Mouse (Mus musculus) left cerebral cortex, postnatal 10 days (tissue): Measurements from ENCODE around the gene Srrd. TPM values are rescaled to one million over a fixed set of nuclear protein-coding genes. Genes with fewer than 3 reads are reported as not detected.

Experiments
- DNase-seq, 2 experiments: peaks; one replicate each; pipeline ENCODE4 v3.0.0; 2021 to 2022; ENCODE audit warnings: low spot score in 2 of 2, mixed read lengths in 1 of 2; ENCODE audit errors: extremely low spot score in 1 of 2
- intact Hi-C: fragments of 180-260 bp; cut with DNase I; formaldehyde crosslinking; loops from one replicate; pipeline ENCODE4 v1.15.1; 2025
- total RNA-seq, 2 experiments: library from RNA; stranded (reverse); gene quantifications; 2 replicates each; pipeline ENCODE4 v1.2.3; 2021

Srrd gene
- 10 to 100 TPM; 27.9 to 30.0 TPM for total RNA-seq

- DNase-seq = peak; percentile 85 to 93
- intact Hi-C loops = loop anchor here (1.0 to 5.0 kb wide), 2 partner anchors 16 to 85 kb away; partner anchors contain the start of gene Tfip11
Measured at GRCm38 (mm10) chr5:112342463-112343204, at the start of gene Srrd, which contains the start of gene Hps4. TSS of gene Srrd (minus strand) at chr5:112343040. TSS of gene Hps4 (plus strand) at chr5:112343083.

GRCm38 (mm10) chr5:112391676-112392323 lies 49.0 kb upstream of the Srrd start:
- intact Hi-C loops = no loop called here
- DNase-seq = peak in 1 of 2 experiments; percentile 45

GRCm38 (mm10) chr5:112391002-112391401 lies 48.2 kb upstream of the Srrd start:
- intact Hi-C loops = no loop called here
- DNase-seq = peak in 1 of 2 experiments; percentile 26

GRCm38 (mm10) chr5:112389352-112389751 lies 46.5 kb upstream of the Srrd start:
- DNase-seq = peak in 1 of 2 experiments; percentile 50
- intact Hi-C loops = no loop called here

GRCm38 (mm10) chr5:112385973-112386372 lies 43.1 kb upstream of the Srrd start:
- DNase-seq = peak in 1 of 2 experiments; percentile 11
- intact Hi-C loops = no loop called here

GRCm38 (mm10) chr5:112384805-112385472 lies 42.1 kb upstream of the Srrd start:
- intact Hi-C loops = no loop called here
- DNase-seq = no peak

- DNase-seq = no peak
- intact Hi-C loops = no loop called here
Measured at GRCm38 (mm10) chr5:112382641-112383330, 39.9 kb upstream of the Srrd start.

GRCm38 (mm10) chr5:112382042-112382441 lies 39.2 kb upstream of the Srrd start:
- intact Hi-C loops = no loop called here
- no peak for DNase-seq

- intact Hi-C loops = no loop called here
- no peak for DNase-seq
Measured at GRCm38 (mm10) chr5:112381154-112381553, 38.3 kb upstream of the Srrd start.

- intact Hi-C loops = no loop called here
- no peak for DNase-seq
Measured at GRCm38 (mm10) chr5:112378716-112379115, 35.9 kb upstream of the Srrd start.

- intact Hi-C loops = no loop called here
- DNase-seq = no peak
Measured at GRCm38 (mm10) chr5:112377380-112377779, 34.5 kb upstream of the Srrd start.

- intact Hi-C loops = no loop called here
- DNase-seq = no peak
Measured at GRCm38 (mm10) chr5:112376111-112376510, 33.3 kb upstream of the Srrd start.

GRCm38 (mm10) chr5:112371933-112372332 lies 29.1 kb upstream of the Srrd start:
- intact Hi-C loops = no loop called here
- DNase-seq = peak; percentile 70 to 85

- intact Hi-C loops = no loop called here
Measured at GRCm38 (mm10) chr5:112370236-112370813, 27.5 kb upstream of the Srrd start.

GRCm38 (mm10) chr5:112369326-112369725 lies 26.5 kb upstream of the Srrd start:
- intact Hi-C loops = no loop called here
- DNase-seq = no peak

More at GRCm38 (mm10) chr5:112370236-112370813, 27.5 kb upstream of the Srrd start:
- no peak for DNase-seq

- DNase-seq = no peak
- intact Hi-C loops = no loop called here
Measured at GRCm38 (mm10) chr5:112368666-112369065, 25.8 kb upstream of the Srrd start.

- DNase-seq = no peak
- intact Hi-C loops = no loop called here
Measured at GRCm38 (mm10) chr5:112367929-112368328, 25.1 kb upstream of the Srrd start.

GRCm38 (mm10) chr5:112367338-112367737 lies 24.5 kb upstream of the Srrd start:
- DNase-seq = no peak
- intact Hi-C loops = no loop called here

- intact Hi-C loops = no loop called here
- no peak for DNase-seq
Measured at GRCm38 (mm10) chr5:112366879-112367278, 24.0 kb upstream of the Srrd start.
